Mouse (Mus musculus): ENCODE results near the gene Fam189a1. TPM values are rescaled to one million over a fixed set of nuclear protein-coding genes. Genes with fewer than 3 reads are reported as not detected.

The Fam189a1 gene
- total RNA-seq, 2 experiments from 2014 or later, result 58.1 to 59.0 TPM

- DNase-seq (ENCODE audit: low spot score in 2 of 2), result peak; percentile 49 to 75
- intact Hi-C loops (cut with DNase I), result no loop called here
Observed at GRCm38 (mm10) chr7:64984468-64985120, 171.8 kb downstream of the Fam189a1 start.

GRCm38 (mm10) chr7:64981511-64982235 lies 174.7 kb downstream of the Fam189a1 start:
- no peak for DNase-seq (ENCODE audit: low spot score in 2 of 2)
- intact Hi-C loops (cut with DNase I), result no loop called here

- intact Hi-C loops (cut with DNase I), result no loop called here
- no peak for DNase-seq (ENCODE audit: low spot score in 2 of 2)
Observed at GRCm38 (mm10) chr7:64973590-64974262, 182.6 kb downstream of the Fam189a1 start.

GRCm38 (mm10) chr7:64962128-64962527 lies 194.2 kb downstream of the Fam189a1 start:
- no peak for DNase-seq (ENCODE audit: low spot score in 2 of 2)
- intact Hi-C loops (cut with DNase I), result no loop called here

GRCm38 (mm10) chr7:64959087-64959486 lies 197.3 kb downstream of the Fam189a1 start:
- DNase-seq (ENCODE audit: low spot score in 2 of 2), result no peak
- intact Hi-C loops (cut with DNase I), result loop anchor here (10.0 kb wide), 2 partner anchors 196 to 346 kb away; partner anchors contain the start of gene Fam189a1

- intact Hi-C loops (cut with DNase I), result loop anchor here (10.0 kb wide), 2 partner anchors 203 to 353 kb away; partner anchors contain the start of gene Fam189a1
- no peak for DNase-seq (ENCODE audit: low spot score in 2 of 2)
Observed at GRCm38 (mm10) chr7:64952181-64952580, 204.2 kb downstream of the Fam189a1 start.

- no peak for DNase-seq (ENCODE audit: low spot score in 2 of 2)
- intact Hi-C loops (cut with DNase I), result loop anchor here (2.0 to 10.0 kb wide), 3 partner anchors 122 to 354 kb away; partner anchors contain the start of gene Fam189a1
Observed at GRCm38 (mm10) chr7:64950771-64951099, 205.6 kb downstream of the Fam189a1 start.

GRCm38 (mm10) chr7:64949910-64950770 lies 206.2 kb downstream of the Fam189a1 start:
- DNase-seq (ENCODE audit: low spot score in 2 of 2), result peak; percentile 54 to 80
- intact Hi-C loops (cut with DNase I), result loop anchor here (2.0 to 10.0 kb wide), 3 partner anchors 123 to 355 kb away; partner anchors contain the start of gene Fam189a1

GRCm38 (mm10) chr7:64949465-64949864 lies 206.9 kb downstream of the Fam189a1 start:
- no peak for DNase-seq (ENCODE audit: low spot score in 2 of 2)
- intact Hi-C loops (cut with DNase I), result no loop called here

- intact Hi-C loops (cut with DNase I), result no loop called here
- no peak for DNase-seq (ENCODE audit: low spot score in 2 of 2)
Observed at GRCm38 (mm10) chr7:64944686-64945085, 211.7 kb downstream of the Fam189a1 start.

GRCm38 (mm10) chr7:64944175-64944574 lies 212.2 kb downstream of the Fam189a1 start:
- intact Hi-C loops (cut with DNase I), result no loop called here
- DNase-seq (ENCODE audit: low spot score in 2 of 2), result no peak

- no peak for DNase-seq (ENCODE audit: low spot score in 2 of 2)
- intact Hi-C loops (cut with DNase I), result no loop called here
Observed at GRCm38 (mm10) chr7:64936927-64937326, 219.4 kb downstream of the Fam189a1 start.

GRCm38 (mm10) chr7:64934115-64934514 lies 222.3 kb downstream of the Fam189a1 start:
- intact Hi-C loops (cut with DNase I), result loop anchor here (5.0 kb wide), 1 partner anchor 157 kb away; no protein-coding TSS in a partner anchor
- peak in 1 of 2 experiments; percentile 70 for DNase-seq (ENCODE audit: low spot score in 2 of 2)

- peak in 1 of 2 experiments; percentile 77 for DNase-seq (ENCODE audit: low spot score in 2 of 2)
- intact Hi-C loops (cut with DNase I), result loop anchor here (5.0 kb wide), 1 partner anchor 154 kb away; no protein-coding TSS in a partner anchor
Observed at GRCm38 (mm10) chr7:64930980-64931379, 225.4 kb downstream of the Fam189a1 start.

GRCm38 (mm10) chr7:64923918-64924317 lies 232.5 kb downstream of the Fam189a1 start:
- peak; percentile 20 to 55 for DNase-seq (ENCODE audit: low spot score in 2 of 2)

GRCm38 (mm10) chr7:64921189-64921588 lies 235.2 kb downstream of the Fam189a1 start:
- intact Hi-C loops (cut with DNase I), result no loop called here
- DNase-seq (ENCODE audit: low spot score in 2 of 2), result no peak

More at GRCm38 (mm10) chr7:64923918-64924317, 232.5 kb downstream of the Fam189a1 start:
- intact Hi-C loops (cut with DNase I), result no loop called here

GRCm38 (mm10) chr7:64920735-64921134 lies 235.6 kb downstream of the Fam189a1 start:
- DNase-seq (ENCODE audit: low spot score in 2 of 2), result no peak
- intact Hi-C loops (cut with DNase I), result no loop called here

GRCm38 (mm10) chr7:64916654-64917053 lies 239.7 kb downstream of the Fam189a1 start:
- intact Hi-C loops (cut with DNase I), result loop anchor here (5.0 kb wide), 1 partner anchor 139 kb away; no protein-coding TSS in a partner anchor
- DNase-seq (ENCODE audit: low spot score in 2 of 2), result no peak

GRCm38 (mm10) chr7:64915121-64915520 lies 241.2 kb downstream of the Fam189a1 start:
- DNase-seq (ENCODE audit: low spot score in 2 of 2), result peak in 1 of 2 experiments; percentile 68
- intact Hi-C loops (cut with DNase I), result loop anchor here (5.0 kb wide), 1 partner anchor 138 kb away; no protein-coding TSS in a partner anchor
